Mouse (Mus musculus): ENCODE measurements around the gene Neurl1a.

- TF ChIP-seq CTCF (IDR thresholded peaks at IDR 0.05; ENCODE audit: borderline replicate concordance, control insufficient read depth, extremely low read depth, insufficient read depth, low read length, poor library complexity): no peak
- TF ChIP-seq POLR2A (IDR thresholded peaks at IDR 0.05; ENCODE audit: control insufficient read depth, extremely low read depth, insufficient read depth, low read length, poor library complexity): no peak
These were observed 85.0 kb downstream of the Neurl1a start for GRCm38 (mm10) chr19:47263621-47264020.
